Mouse (Mus musculus): ENCODE data around the gene Dnajc5. TPM values are rescaled to one million over a fixed set of nuclear protein-coding genes. Genes with fewer than 3 reads are reported as not detected.

The Dnajc5 gene
- polyA plus RNA-seq, 1 experiment from 2014 or later: 263 TPM

- Histone ChIP-seq H3K4me2 (peak overlapping the region; percentile 68), H3K36me3 (peaks cover 13% of the 10 kb centered on the region), H3K4me3 (replicated peaks) (peak overlapping the region; percentile 96), H3K4me1 (peaks cover 40% of the 10 kb centered on the region), H3K9me3 (replicated peaks) (no peaks in the 10 kb centered on the region), H3K27ac (replicated peaks) (no peak overlapping the region), H3K9ac (replicated peaks) (peak overlapping the region; percentile 88), H3K27me3 (replicated peaks) (no peaks in the 10 kb centered on the region)
- no peak for ATAC-seq (ENCODE audit: low FRiP score)
- WGBS: 54% methylated on average over 10 of the region's 10 CpGs
Observed at GRCm38 (mm10) chr2:181521491-181521890, 1.2 kb downstream of the Dnajc5 start.

GRCm38 (mm10) chr2:181522811-181523210 lies 2.5 kb downstream of the Dnajc5 start:
- Histone ChIP-seq H3K4me1 (peaks cover 40% of the 10 kb centered on the region), H3K4me2 (no peak overlapping the region), H3K9me3 (replicated peaks) (no peaks in the 10 kb centered on the region), H3K36me3 (no peaks in the 10 kb centered on the region), H3K27ac (replicated peaks) (no peak overlapping the region), H3K9ac (replicated peaks) (no peak overlapping the region), H3K27me3 (replicated peaks) (no peaks in the 10 kb centered on the region), H3K4me3 (replicated peaks) (no peak overlapping the region)
- 75% methylated on average over 5 of the region's 5 CpGs for WGBS
- no peak for ATAC-seq (ENCODE audit: low FRiP score)

GRCm38 (mm10) chr2:181525526-181525925 lies 5.2 kb downstream of the Dnajc5 start:
- Histone ChIP-seq H3K36me3 (no peaks in the 10 kb centered on the region), H3K27me3 (replicated peaks) (no peaks in the 10 kb centered on the region), H3K4me1 (peaks cover 26% of the 10 kb centered on the region), H3K27ac (replicated peaks) (no peak overlapping the region), H3K4me2 (no peak overlapping the region), H3K4me3 (replicated peaks) (no peak overlapping the region), H3K9ac (replicated peaks) (no peak overlapping the region), H3K9me3 (replicated peaks) (no peaks in the 10 kb centered on the region)
- ATAC-seq (ENCODE audit: low FRiP score): no peak
- 93% methylated on average over 5 of the region's 5 CpGs for WGBS

GRCm38 (mm10) chr2:181529076-181529475 lies 8.8 kb downstream of the Dnajc5 start:
- H3K36me3 ChIP-seq: peaks cover 6% of the 10 kb centered on the region; the same call in 1 of the 2 replicates
- WGBS: 98% methylated on average over 1 of the region's 1 CpGs
- H3K9ac ChIP-seq (replicated peaks): no peak overlapping the region
- H3K27ac ChIP-seq (replicated peaks): no peak overlapping the region
- no peaks in the 10 kb centered on the region for H3K9me3 ChIP-seq (replicated peaks)
- no peak for ATAC-seq (ENCODE audit: low FRiP score)
- no peaks in the 10 kb centered on the region for H3K27me3 ChIP-seq (replicated peaks)
- H3K4me3 ChIP-seq (replicated peaks): no peak overlapping the region
- no peaks in the 10 kb centered on the region for H3K4me1 ChIP-seq
- H3K4me2 ChIP-seq: no peak overlapping the region

GRCm38 (mm10) chr2:181532589-181532988 lies 12.3 kb downstream of the Dnajc5 start:
- H3K9me3 ChIP-seq (replicated peaks): no peaks in the 10 kb centered on the region
- WGBS: 97% methylated on average over 3 of the region's 3 CpGs

GRCm38 (mm10) chr2:181536410-181536809 lies 16.1 kb downstream of the Dnajc5 start:
- ATAC-seq (ENCODE audit: low FRiP score): no peak
- 93% methylated on average over 2 of the region's 2 CpGs for WGBS

More at GRCm38 (mm10) chr2:181532589-181532988, 12.3 kb downstream of the Dnajc5 start:
- H3K27ac ChIP-seq (replicated peaks): no peak overlapping the region
- H3K4me2 ChIP-seq: no peak overlapping the region
- no peak for ATAC-seq (ENCODE audit: low FRiP score)
- no peaks in the 10 kb centered on the region for H3K27me3 ChIP-seq (replicated peaks)
- H3K36me3 ChIP-seq: peaks cover 6% of the 10 kb centered on the region; the same call in 1 of the 2 replicates
- peaks cover 2% of the 10 kb centered on the region for H3K4me1 ChIP-seq
- H3K4me3 ChIP-seq (replicated peaks): no peak overlapping the region
- H3K9ac ChIP-seq (replicated peaks): no peak overlapping the region

GRCm38 (mm10) chr2:181537444-181538047 lies 17.3 kb downstream of the Dnajc5 start:
- Histone ChIP-seq H3K9ac (replicated peaks) (no peak overlapping the region), H3K36me3 (no peaks in the 10 kb centered on the region), H3K4me3 (replicated peaks) (no peak overlapping the region), H3K4me1 (peaks cover 6% of the 10 kb centered on the region), H3K9me3 (replicated peaks) (no peaks in the 10 kb centered on the region), H3K27me3 (replicated peaks) (no peaks in the 10 kb centered on the region), H3K27ac (replicated peaks) (peak overlapping the region; percentile 64), H3K4me2 (no peak overlapping the region)
- ATAC-seq (ENCODE audit: low FRiP score): no peak
- whole genome bisulfite sequencing: 84% methylated on average over 2 of the region's 2 CpGs

More at GRCm38 (mm10) chr2:181536410-181536809, 16.1 kb downstream of the Dnajc5 start:
- no peaks in the 10 kb centered on the region for H3K9me3 ChIP-seq (replicated peaks)
- H3K4me3 ChIP-seq (replicated peaks): no peak overlapping the region
- peaks cover 6% of the 10 kb centered on the region; the same call in 1 of the 2 replicates for H3K36me3 ChIP-seq
- no peak overlapping the region for H3K9ac ChIP-seq (replicated peaks)
- H3K4me1 ChIP-seq: peaks cover 6% of the 10 kb centered on the region
- no peak overlapping the region for H3K27ac ChIP-seq (replicated peaks)
- no peaks in the 10 kb centered on the region for H3K27me3 ChIP-seq (replicated peaks)
- H3K4me2 ChIP-seq: no peak overlapping the region

GRCm38 (mm10) chr2:181541761-181542380 lies 21.6 kb downstream of the Dnajc5 start:
- WGBS: 92% methylated on average over 6 of the region's 6 CpGs
- no peak overlapping the region for H3K27ac ChIP-seq (replicated peaks)
- peaks cover 6% of the 10 kb centered on the region for H3K4me1 ChIP-seq
- H3K9ac ChIP-seq (replicated peaks): no peak overlapping the region
- H3K36me3 ChIP-seq: peaks cover 1% of the 10 kb centered on the region
- no peak overlapping the region for H3K4me3 ChIP-seq (replicated peaks)
- no peaks in the 10 kb centered on the region for H3K9me3 ChIP-seq (replicated peaks)
- no peak for ATAC-seq (ENCODE audit: low FRiP score)
- H3K27me3 ChIP-seq (replicated peaks): no peaks in the 10 kb centered on the region
- no peak overlapping the region for H3K4me2 ChIP-seq

GRCm38 (mm10) chr2:181546142-181546541 lies 25.9 kb downstream of the Dnajc5 start:
- H3K9me3 ChIP-seq (replicated peaks): no peaks in the 10 kb centered on the region
- no peaks in the 10 kb centered on the region for H3K27me3 ChIP-seq (replicated peaks)
- H3K9ac ChIP-seq (replicated peaks): no peak overlapping the region
- H3K4me1 ChIP-seq: no peaks in the 10 kb centered on the region
- no peak overlapping the region for H3K4me3 ChIP-seq (replicated peaks)
- no peak overlapping the region for H3K27ac ChIP-seq (replicated peaks)
- H3K36me3 ChIP-seq: peaks cover 42% of the 10 kb centered on the region
- no peak overlapping the region for H3K4me2 ChIP-seq
- WGBS: 97% methylated on average over 7 of the region's 7 CpGs
- ATAC-seq (ENCODE audit: low FRiP score): no peak

- no peaks in the 10 kb centered on the region for H3K4me1 ChIP-seq
- H3K36me3 ChIP-seq: peaks cover 63% of the 10 kb centered on the region
- no peaks in the 10 kb centered on the region for H3K27me3 ChIP-seq (replicated peaks)
- no peak overlapping the region for H3K9ac ChIP-seq (replicated peaks)
- no peak overlapping the region for H3K4me3 ChIP-seq (replicated peaks)
- H3K9me3 ChIP-seq (replicated peaks): no peaks in the 10 kb centered on the region
- WGBS: 88% methylated on average over 1 of the region's 1 CpGs
- H3K27ac ChIP-seq (replicated peaks): no peak overlapping the region
- H3K4me2 ChIP-seq: no peak overlapping the region
- no peak for ATAC-seq (ENCODE audit: low FRiP score)
Observed at GRCm38 (mm10) chr2:181548227-181548626, 27.9 kb downstream of the Dnajc5 start.

- Histone ChIP-seq H3K4me3 (replicated peaks) (no peak overlapping the region), H3K36me3 (peaks cover 63% of the 10 kb centered on the region), H3K4me1 (no peaks in the 10 kb centered on the region), H3K27me3 (replicated peaks) (no peaks in the 10 kb centered on the region), H3K27ac (replicated peaks) (no peak overlapping the region), H3K4me2 (no peak overlapping the region), H3K9me3 (replicated peaks) (no peaks in the 10 kb centered on the region), H3K9ac (replicated peaks) (no peak overlapping the region)
- no peak for ATAC-seq (ENCODE audit: low FRiP score)
- 92% methylated on average over 5 of the region's 5 CpGs for WGBS
Observed at GRCm38 (mm10) chr2:181548682-181549081, 28.4 kb downstream of the Dnajc5 start.

GRCm38 (mm10) chr2:181550233-181550632 lies 29.9 kb downstream of the Dnajc5 start:
- H3K9ac ChIP-seq (replicated peaks): no peak overlapping the region
- no peaks in the 10 kb centered on the region for H3K4me1 ChIP-seq
- WGBS: 97% methylated on average over 2 of the region's 2 CpGs
- H3K4me3 ChIP-seq (replicated peaks): no peak overlapping the region
- no peak overlapping the region for H3K27ac ChIP-seq (replicated peaks)
- H3K27me3 ChIP-seq (replicated peaks): no peaks in the 10 kb centered on the region
- ATAC-seq (ENCODE audit: low FRiP score): no peak
- no peaks in the 10 kb centered on the region for H3K9me3 ChIP-seq (replicated peaks)
- H3K4me2 ChIP-seq: no peak overlapping the region
- peaks cover 71% of the 10 kb centered on the region for H3K36me3 ChIP-seq

Measured in neural tube, embryonic 15.5 days (tissue).